Mouse (Mus musculus) layer of hippocampus, adult 8-10 months (tissue): ENCODE measurements around the gene Usp22. TPM values are rescaled to one million over a fixed set of nuclear protein-coding genes. Genes with fewer than 3 reads are reported as not detected.

Source experiments
- DNase-seq, 2 experiments: peaks; one replicate each; pipeline ENCODE4 v3.0.0; 2022; ENCODE audit warnings: low spot score in 2 of 2
- total RNA-seq, 4 experiments: library from RNA; stranded (reverse); gene quantifications; 2 replicates each; pipeline ENCODE4 v1.2.4; 2022

Usp22 gene
- total RNA-seq = 100 to 1,000 TPM; 195 to 218 (median 201) TPM

GRCm38 (mm10) chr11:61174821-61175658 is at the start of gene Usp22:
Gene Usp22 (minus strand): TSS chr11:61175055.
- DNase-seq = peak; percentile 100

GRCm38 (mm10) chr11:61224234-61224744 is 49.4 kb upstream of the Usp22 start:
- DNase-seq = no peak

- no peak for DNase-seq
Observed at GRCm38 (mm10) chr11:61222971-61223745, 48.3 kb upstream of the Usp22 start.

GRCm38 (mm10) chr11:61222007-61222406 is 47.2 kb upstream of the Usp22 start:
- DNase-seq = no peak

- no peak for DNase-seq
Observed at GRCm38 (mm10) chr11:61220156-61220881, 45.5 kb upstream of the Usp22 start.

- no peak for DNase-seq
Observed at GRCm38 (mm10) chr11:61215936-61216335, 41.1 kb upstream of the Usp22 start.

- no peak for DNase-seq
Observed at GRCm38 (mm10) chr11:61212102-61212501, 37.2 kb upstream of the Usp22 start.

GRCm38 (mm10) chr11:61208316-61208715 is 33.5 kb upstream of the Usp22 start:
- no peak for DNase-seq

- DNase-seq = no peak
Observed at GRCm38 (mm10) chr11:61207487-61208246, 32.8 kb upstream of the Usp22 start, which contains the start of gene Aldh3a1. Gene Aldh3a1 (plus strand): TSS chr11:61207537.

- no peak for DNase-seq
Observed at GRCm38 (mm10) chr11:61206136-61206535, 31.3 kb upstream of the Usp22 start.

- peak in 1 of 2 experiments; percentile 34 for DNase-seq
Observed at GRCm38 (mm10) chr11:61205167-61205950, 30.5 kb upstream of the Usp22 start.

GRCm38 (mm10) chr11:61202810-61203209 is 28.0 kb upstream of the Usp22 start:
- DNase-seq = no peak

- no peak for DNase-seq
Observed at GRCm38 (mm10) chr11:61202186-61202585, 27.3 kb upstream of the Usp22 start.

- DNase-seq = no peak
Observed at GRCm38 (mm10) chr11:61199620-61200362, 24.9 kb upstream of the Usp22 start.

- DNase-seq = no peak
Observed at GRCm38 (mm10) chr11:61197935-61198334, 23.1 kb upstream of the Usp22 start.

- DNase-seq = no peak
Observed at GRCm38 (mm10) chr11:61196616-61197353, 21.9 kb upstream of the Usp22 start.

GRCm38 (mm10) chr11:61193392-61193791 is 18.5 kb upstream of the Usp22 start:
- peak; percentile 61 to 84 for DNase-seq

- no peak for DNase-seq
Observed at GRCm38 (mm10) chr11:61192779-61193178, 17.9 kb upstream of the Usp22 start.
